Mouse (Mus musculus): ENCODE measurements around the gene Gng5.

- TF ChIP-seq CTCF (IDR thresholded peaks at IDR 0.05; ENCODE audit: control insufficient read depth, insufficient read depth, insufficient read length) (no peak), MYOG (IDR thresholded peaks at IDR 0.05; ENCODE audit: control insufficient read depth, extremely low read depth, insufficient read length) (no peak), USF1 (IDR thresholded peaks at IDR 0.05; ENCODE audit: low read depth) (no peak), MYOD1 (IDR thresholded peaks at IDR 0.05; ENCODE audit: control insufficient read depth, insufficient read length, low read depth) (no peak), MAX (IDR thresholded peaks at IDR 0.05) (no peak)
Observed at GRCm38 (mm10) chr3:146469226-146469625, 30.4 kb upstream of the Gng5 start.
